Mouse (Mus musculus): ENCODE results near the gene Cpn1.
"Not testable (repeated sequence)": the region's sequence is repeated elsewhere in the genome, so short reads cannot be mapped to it uniquely, and the experiment has no call there.

Cpn1 gene

DNA sequence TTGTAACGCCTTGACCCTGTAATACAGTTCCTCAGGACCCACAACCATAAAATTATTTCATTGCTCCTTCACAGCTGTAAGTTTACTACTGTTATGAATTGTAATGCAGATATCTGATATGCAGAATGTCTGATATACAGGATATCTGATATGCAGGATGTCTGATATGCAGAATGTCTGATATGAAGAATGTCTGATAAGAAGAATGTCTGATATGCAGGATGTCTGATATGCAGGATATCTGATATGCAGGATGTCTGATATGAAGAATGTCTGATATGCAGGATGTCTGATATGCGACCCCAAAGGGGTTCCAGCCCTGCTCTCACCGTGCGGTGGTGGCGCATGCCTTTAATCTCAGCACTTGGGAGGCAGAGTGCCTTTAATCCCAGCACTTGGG is 4.4 kb downstream of the Cpn1 start:
- DNase-seq (ENCODE audit: low spot score) = no peak

DNA sequence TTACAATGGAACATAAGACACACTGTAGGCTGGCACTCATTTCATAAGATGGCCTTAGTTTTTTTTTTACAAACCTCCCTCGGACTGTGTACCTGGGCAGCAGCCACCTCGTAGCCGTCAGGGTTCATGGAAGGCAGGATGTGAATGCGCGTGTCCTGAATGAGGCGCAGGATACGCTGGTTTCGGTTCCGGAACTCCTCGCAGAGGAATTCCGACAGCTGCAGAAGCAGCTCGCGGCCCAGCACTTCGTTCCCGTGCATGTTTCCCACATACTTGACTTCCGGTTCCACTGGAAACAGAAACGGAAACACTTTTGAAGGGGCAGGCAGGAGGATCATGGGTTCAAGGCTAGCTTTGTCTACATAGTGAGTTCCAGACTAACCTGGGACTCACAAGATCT is 5.6 kb downstream of the Cpn1 start:
- DNase-seq (ENCODE audit: low spot score) = no peak

DNA sequence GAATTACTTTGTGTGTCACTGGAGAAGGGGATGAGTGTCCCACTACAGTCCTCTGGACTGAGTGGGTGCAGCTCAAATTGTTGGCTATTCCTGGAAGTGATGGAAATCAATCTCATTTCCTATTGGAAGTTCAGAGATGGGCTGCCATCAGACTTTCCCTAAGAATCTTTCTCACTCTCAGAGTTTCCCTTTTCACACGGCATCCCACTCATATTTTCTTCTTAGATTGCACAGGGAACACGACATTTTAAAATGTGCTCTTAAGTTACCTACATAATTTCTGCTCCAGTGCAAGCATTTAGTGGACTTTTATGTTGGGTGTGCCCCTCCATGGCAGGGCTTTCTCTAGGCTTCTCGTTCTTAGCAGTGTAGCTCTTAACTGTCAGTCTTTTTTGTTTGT is 8.6 kb downstream of the Cpn1 start:
- no peak for DNase-seq (ENCODE audit: low spot score)

DNA sequence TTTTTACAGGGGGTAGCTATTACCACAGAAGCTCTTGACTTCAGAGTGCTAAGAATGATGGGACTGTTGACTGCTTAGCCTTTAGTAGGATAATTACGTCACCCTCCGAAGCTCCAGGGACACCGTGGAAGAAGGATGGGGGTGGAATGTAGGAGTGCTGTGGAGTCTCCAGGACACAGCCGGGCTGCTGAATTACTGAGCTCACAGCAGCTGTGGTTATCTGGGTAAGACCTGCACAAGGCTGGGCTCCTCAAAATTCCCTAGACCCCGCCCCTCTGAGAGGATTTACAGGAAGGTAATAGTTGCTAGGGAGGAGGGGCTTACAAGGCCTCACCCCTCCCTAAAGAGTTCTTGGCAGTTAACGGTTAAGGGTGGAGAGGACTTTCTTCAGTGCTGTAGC is 9.7 kb downstream of the Cpn1 start:
- DNase-seq (ENCODE audit: low spot score) = no peak

DNA sequence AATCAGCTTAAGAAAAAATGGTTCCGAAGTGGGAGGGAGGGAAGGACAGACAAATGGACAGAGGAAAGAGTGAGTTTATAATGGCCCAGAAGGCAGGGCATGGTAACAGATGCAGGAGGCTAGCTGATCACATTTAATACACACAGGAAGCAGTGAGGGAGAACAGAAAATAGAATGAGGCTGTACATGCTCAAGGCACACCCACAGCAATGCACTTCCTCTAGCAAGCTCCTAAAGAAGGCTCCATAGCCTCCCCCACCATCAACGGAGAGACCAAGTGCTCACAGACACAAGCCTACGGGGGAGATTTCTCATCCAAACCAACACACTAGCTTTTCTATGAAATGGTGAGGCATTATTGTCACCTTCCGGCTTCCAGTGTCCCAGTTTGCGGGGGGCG is 12.1 kb downstream of the Cpn1 start:
- DNase-seq (ENCODE audit: low spot score) = no peak

DNA sequence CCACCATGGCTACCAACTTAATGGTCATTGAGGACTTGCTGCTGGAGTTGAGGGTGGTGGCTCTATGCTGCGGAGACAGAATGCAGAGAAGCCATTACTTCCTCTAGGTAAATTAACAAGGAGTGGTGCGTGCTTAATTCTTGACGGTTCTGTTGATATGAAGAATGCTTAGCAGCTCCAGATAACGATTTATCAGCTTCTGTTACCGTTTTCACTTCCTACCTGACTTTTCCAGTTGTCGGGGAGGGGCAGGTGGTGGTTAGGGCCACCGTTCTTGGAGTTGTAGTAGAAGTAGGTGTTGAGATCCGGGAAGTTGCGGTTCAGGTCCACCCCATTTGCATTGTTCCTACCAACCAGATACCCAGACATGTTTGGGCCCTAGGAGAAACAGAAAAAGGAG is 12.6 kb downstream of the Cpn1 start:
- DNase-seq (ENCODE audit: low spot score) = no peak

DNA sequence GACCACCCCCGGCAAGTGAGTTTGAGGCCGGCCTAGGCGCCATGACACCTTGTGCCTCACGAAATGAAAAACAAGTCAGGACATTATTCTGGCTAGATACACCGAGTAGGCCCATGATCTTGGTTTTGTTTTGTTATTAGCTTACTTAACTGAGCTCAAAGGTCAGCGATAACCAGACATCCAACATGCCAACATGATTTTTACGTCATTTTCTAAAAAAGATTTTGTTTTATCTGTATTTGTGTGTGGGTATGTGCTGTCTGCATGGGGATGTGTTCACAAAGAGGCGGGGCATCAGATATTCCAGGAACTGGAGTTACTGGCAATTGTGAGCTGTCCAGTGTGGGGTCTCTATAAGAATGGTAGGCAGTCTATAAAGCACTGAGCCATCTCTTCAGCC is 14.2 kb downstream of the Cpn1 start:
- no peak for DNase-seq (ENCODE audit: low spot score)

DNA sequence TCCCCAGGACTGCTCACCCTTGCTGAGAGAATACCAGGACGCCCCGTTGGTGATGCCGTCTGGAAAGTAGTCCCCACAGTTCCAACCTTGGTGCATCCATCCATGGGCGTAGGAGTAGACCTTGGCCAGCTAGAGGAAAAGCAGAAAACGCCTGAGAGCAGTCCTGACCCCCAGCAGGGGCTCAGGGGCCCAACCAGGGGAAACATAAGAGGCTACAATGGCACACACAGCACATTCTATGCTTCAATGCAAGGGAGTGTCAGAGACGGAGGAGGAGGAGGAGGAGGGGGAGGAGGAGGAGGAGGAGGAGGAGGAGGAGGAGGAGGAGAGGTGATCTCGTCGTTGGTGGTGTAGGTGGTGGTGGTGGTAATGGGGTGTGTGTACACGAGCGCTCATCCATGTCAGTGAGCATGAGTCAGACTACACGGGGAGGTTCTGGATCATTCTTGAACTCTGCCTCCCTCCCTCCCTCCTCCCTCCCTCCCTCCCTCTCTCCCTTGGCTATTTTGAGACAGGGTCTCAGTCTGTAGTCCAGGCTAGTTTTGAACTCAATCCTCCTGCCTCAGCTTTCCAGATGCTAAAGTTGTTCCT is 17.8 kb downstream of the Cpn1 start:
- DNase-seq (ENCODE audit: low spot score) = no peak

DNA sequence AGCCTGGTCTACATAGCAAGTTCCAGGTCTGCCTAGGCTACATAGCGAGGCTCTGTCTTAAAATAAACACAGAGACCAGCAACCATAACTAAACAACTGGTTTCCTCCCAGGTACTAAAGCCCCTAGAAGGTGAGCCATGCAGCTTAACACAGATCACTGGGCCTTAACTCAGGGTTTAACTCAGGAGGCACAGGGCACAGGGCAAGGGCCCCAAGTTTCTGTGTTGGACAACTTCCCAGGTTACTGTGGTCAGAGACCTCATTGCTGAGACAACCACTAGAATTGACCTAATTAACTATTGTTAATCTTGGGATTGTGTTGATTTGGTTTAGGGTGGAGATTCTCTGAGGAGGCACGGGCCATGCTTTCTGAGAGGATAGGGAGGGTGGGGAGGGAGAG is 19.9 kb downstream of the Cpn1 start:
- DNase-seq (ENCODE audit: low spot score) = no peak

DNA sequence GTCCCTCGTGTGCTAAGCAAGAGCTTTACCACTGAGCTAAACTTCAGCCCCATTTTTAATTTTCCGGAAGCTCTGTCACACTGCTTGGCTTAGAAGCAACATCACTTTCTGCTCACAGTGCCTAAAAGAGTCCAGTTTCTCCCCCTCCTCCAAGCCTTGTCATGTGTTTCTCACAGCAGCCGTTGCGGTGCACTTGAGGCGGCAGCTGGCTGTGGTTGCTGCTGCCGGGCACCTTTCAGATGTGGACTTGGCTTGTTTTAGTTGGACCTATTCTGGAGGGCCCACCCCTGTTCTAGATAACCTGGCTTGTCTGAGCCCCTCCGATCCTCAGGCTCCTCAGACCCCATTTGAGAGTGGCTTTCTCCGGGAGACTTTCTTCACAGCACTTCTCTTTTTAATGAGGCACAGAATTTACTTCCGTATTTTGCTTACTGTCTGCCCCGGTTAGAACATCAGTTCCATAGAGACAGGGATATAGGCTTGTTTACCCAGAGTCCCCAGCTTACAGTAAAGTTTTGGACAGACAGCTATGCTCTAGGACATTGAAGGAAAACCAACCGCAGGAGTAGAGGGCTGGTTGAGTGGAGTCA is 20.8 kb downstream of the Cpn1 start:
- DNase-seq (ENCODE audit: low spot score) = no peak

DNA sequence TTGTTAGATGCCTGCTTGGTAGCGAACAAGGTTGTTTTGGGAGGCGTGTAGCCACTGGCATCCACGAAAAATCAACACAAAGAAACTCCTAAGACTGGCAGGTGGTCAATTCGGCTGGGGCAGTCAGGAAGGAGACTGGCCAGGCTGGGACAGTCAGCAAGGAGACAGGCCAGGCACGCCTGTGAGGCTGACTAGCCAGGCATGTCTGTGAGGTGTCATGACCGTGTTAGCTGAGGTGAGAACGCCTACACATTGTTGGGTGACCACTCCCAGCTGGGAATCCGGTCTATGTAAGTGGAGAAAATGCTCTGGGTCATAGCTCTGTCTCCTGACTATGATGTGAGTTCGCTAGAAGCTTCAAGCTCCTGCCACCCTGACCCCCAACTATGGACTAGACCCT is 23.6 kb downstream of the Cpn1 start:
- DNase-seq (ENCODE audit: low spot score) = no peak

DNA sequence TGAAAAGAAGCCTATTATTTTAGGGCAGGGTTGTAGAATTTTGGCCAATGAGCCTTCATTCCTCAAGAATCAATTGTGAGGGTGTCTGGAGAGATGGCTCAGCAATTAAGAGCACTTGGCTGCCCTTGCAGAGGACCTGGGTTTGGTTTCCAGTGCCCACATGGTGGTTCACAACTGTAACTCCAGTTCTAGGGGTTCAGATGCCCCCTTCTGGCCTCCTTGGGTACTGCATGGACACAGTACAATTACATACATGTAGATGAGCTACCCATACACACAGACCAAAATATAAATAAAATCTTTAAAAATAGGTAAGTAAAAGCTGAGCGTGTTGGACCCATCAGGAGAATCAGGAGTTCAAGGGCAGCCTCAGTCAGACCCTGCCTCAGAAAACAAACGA is 25.2 kb downstream of the Cpn1 start:
- no peak for DNase-seq (ENCODE audit: low spot score)

DNA sequence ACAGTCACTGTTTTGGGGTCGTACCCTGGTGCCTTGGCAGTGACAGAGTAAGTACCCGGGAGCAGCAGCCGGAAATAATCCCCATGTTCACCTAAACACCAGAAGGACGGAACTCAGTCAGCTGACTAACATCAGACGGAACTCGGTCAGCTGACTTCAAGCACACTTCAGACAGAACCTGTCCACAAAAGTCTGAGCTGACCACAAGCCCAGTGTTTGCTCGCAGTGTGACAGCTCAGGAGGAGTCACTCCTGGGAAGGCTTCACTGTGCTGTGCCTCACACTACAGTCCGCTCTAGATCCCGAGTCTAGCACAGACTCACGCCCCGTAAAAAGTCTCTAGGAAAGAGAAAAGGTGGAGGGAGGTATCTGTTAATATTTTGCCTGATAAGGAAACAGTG is 26.3 kb downstream of the Cpn1 start:
- DNase-seq (ENCODE audit: low spot score) = peak; percentile 66

DNA sequence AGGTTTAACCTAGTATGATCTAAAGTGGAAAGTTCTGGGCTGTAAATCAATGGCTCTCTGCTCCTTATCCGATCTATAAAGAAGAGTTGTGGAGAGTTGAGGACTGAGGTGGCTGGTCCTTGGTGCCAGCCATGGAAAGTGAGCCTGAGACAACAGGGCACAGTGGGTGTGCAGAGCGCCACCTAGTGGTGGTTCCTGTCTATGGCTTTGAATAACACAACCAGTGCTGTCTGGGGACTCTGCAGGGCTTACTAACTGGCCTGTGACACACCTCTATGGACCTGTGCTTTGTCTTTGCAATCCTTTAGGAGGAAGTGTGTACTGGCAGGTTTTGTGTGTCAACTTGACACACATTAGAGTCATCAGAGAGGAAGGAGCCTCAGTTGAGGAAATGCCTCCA is 27.2 kb downstream of the Cpn1 start:
- peak; percentile 70 for DNase-seq (ENCODE audit: low spot score)

DNA sequence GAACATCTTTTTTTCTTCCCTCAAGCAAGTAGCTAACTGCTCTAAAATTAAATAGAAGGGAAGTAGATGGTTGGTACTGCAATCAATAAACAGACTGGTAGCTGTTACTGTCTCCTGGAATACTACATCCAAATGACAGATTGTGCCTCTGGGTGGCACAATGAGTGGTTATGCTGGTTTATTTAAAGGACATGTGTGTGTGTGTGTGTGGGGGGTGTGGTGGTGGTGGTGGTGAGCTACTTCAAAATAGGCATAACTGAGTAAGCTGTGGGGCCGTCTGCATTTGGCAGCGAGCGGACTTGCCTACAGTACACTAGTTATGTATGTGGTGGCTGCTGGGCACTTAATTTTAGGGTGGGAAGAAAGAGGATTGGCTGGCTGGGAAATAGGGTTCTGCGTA is 28.5 kb downstream of the Cpn1 start:
- DNase-seq (ENCODE audit: low spot score) = no peak

DNA sequence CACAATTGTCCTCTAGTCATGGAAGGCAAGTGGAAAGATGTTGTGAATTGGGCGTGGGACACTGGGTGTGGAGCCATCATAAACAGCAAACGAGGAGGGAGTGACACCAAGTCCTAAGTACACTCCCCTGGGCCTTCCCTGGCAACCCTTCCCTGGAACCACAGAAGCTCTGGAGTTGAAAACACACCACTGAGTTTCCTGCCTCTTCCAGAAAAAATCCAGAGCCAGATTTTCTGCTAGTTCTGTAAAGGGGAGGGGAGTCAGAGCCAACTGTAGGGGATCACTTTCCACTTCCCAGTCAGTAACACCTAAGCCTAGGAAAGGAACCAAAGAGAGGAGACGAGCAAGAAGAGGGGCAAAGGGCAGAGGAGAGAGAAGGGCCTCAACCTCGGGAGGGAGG is 29.0 kb downstream of the Cpn1 start:
- DNase-seq (ENCODE audit: low spot score) = no peak

DNA sequence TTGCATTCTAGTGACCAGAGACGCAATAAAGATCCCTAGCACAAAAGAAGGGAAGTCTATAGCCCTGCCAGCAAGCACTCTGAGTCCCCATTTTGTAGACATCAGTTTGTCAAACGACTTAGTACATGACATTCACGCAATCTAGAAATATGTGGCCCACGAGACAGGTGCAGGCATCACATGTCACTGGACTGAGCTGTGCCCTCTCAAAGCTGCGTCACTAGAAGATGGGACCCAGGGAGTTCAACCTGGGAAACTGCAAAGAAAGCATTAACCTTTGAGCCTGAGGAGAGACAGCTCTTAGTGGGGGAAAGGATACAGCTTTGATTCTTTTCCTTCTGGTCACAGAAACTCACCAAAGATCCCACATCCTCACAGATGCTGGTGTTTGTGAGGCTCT is 31.1 kb downstream of the Cpn1 start:
- DNase-seq (ENCODE audit: low spot score) = no peak

DNA sequence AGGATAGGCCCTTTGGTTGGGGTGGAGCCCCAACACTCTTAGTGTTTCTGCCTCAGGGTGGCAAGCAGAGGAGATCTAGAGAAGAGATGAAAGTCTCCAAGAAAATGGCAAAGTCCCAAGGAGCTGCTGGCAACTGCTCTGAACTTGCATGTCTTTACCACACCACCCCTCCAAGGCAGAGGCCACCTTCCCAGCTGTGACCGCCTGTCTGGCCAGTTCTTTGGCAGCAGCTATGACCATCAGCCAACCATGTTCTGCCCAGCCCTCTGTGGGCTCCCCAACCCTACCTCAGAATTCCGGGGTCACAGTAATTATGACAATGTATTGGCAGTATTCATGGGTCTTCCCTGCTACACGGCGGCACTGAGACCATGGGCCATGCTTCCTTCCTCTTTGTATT is 31.5 kb downstream of the Cpn1 start:
- DNase-seq (ENCODE audit: low spot score) = no peak

DNA sequence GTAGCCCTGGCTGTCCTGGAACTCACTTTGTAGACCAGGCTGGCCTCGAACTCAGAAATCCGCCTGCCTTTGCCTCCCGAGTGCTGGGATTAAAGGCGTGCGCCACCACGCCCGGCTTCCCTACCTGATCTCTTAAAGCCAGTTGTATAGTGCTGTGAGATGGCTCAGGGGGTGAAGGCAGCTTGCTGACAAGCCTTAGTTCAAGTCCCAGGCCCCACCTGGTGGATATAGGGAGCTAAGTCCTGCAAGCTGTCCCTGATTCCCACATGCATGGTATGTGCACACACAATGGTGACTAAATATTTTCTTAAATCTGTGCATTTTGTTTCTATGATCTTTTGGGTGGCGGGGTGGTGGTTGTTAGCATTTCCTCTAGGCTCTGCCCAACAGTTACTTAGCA is 33.4 kb downstream of the Cpn1 start:
- DNase-seq (ENCODE audit: low spot score) = not testable (repeated sequence)

DNA sequence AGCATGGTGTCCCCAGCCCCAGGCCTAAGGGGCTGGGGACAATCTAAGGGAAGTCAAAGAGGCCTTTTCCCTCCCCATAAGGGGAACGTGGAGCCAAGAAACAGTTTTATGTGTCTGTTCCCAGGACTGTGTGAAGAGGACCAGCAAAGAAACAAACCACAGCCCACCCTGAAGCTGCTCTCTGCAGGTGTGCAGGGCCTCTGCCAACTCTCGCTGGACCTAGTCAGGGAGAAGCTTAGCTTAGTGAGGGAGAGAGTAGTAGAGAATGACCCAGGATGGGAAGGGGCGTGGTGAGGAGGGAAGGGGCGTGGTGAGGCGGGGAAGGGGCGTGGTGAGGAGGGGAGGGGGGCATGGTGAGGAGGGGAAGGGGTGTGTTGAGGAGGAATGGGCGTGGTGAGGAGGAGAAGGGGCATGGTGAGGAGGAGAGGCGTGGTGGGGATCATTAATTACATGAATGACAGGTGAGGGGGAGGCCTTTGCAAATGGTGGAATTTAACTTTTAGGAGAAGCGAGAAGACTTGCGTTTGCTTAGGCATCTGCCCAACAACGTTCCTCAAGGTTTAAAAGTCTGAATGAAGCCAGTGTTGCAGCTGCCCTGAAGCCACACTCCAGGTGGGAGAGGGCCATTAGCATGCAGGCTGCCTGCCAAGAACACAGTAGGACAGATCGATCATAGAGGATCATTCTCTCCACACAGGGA is 37.1 kb downstream of the Cpn1 start:
- no peak for DNase-seq (ENCODE audit: low spot score)

DNA sequence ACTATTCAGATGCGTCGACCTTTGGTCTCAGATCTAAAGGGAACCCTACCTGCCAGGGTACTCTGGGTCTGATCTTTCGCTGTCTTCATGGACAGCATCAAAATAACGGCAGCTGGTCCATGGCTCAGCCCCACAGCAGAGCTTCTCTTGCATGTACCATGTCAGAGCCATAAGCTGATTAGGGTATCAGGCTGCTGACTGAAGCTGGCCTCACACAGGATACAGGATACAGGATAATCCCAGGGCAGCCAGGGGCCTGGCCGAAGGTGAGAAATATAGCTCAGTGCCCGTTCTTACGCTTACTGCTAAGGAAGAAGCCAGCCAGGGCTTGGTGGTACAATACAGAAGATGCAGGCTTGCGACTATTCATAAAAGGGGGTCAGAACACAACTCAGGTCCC is 41.8 kb downstream of the Cpn1 start:
- no peak for DNase-seq (ENCODE audit: low spot score)

DNA sequence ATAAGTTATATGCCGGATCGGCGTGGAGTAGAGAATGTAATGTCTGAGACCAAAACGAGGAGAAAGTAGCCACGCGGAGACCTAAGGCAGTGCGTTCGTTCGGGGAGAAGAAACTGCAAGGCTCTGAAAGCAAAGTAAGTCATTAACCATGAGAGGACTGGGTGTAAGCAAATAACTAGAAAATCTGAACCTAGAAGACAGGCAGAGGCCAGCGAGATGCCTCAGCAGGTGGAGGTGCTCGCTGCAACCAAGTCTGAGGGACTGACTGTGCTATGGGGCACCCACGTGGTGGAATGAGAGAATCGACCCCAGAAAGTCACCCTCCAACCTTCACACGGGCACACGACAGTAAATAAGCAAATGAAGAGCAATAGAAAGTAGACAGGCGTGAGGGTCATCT is 43.3 kb downstream of the Cpn1 start:
- DNase-seq (ENCODE audit: low spot score) = no peak

DNA sequence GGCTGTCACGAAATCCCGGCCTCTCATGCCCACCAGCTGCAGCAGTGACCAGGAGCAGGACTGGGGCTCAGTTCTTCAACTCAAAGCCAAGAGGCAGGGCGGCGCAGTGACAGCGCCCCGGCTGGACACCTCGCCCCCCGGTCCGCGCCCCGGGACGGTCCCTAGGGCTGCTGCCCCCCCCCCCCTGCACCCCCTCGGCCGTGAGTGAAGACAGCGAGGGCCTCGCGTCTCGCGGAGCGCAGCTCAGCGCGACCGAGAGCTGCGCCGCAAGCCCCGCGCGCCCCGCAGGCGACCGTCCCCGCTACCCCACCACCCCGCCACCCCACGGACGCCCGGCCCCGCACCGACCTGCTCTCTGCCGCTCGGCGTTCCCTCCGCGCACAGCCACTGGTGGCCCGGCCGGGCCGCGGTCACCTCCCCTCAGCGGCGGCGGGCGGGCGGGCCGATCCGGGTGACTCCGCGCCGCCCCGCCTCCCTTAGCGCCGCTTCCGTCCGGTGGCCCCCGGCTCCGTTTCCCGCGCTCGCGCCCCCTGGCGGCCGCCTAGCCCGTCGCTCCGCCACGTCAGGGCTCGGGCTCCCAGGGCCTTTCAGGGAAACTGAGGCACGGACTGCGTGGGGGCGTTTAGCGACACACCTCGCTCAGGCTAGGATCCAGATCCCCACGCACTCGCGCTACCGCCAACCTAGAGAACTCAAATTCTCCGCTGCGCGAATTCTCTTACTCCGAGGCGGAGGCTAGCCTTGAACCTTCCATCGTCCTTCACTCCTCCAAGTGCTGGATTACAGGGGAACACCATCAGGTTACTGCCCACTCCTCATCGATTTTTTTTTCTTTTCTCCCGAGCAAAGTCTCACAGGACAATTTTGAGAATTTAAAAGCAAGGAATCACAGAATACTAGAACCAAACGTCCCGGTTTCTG is 46.3 kb downstream of the Cpn1 start, which contains the start of gene Dnmbp:
Gene Dnmbp, minus strand, starts transcription at position 423 of the 921 bp plus-strand sequence.
- DNase-seq (ENCODE audit: low spot score) = peak; percentile 84

Data from lung, postnatal 25 days (tissue).